Mouse (Mus musculus): ENCODE data around the gene Ddah2. TPM values are rescaled to one million over a fixed set of nuclear protein-coding genes. Genes with fewer than 3 reads are reported as not detected.

Gene Ddah2
- total and polyA plus RNA-seq, 2 experiments from 2014 or later, result 97.1 to 128 TPM

GRCm38 (mm10) chr17:35023221-35023620 lies 35.6 kb upstream of the Ddah2 start:
- Histone ChIP-seq H3K36me3 (replicated peaks; ENCODE audit: control insufficient read depth, insufficient read depth, low read length) (no peaks in the 10 kb centered on the region), H3K4me1 (ENCODE audit: control insufficient read depth, insufficient read depth) (no peaks in the 10 kb centered on the region; the same call in 1 of the 2 replicates), H3K4me3 (ENCODE audit: low read depth, low read length) (no peak overlapping the region), H3K9ac (replicated peaks; ENCODE audit: low read depth, low read length) (no peak overlapping the region), H3K27me3 (ENCODE audit: control insufficient read depth, insufficient read depth, low read length) (0 out of 2 replicates have a peak, but pooled peaks cover 3% of the 10 kb centered on the region), H3K4me2 (ENCODE audit: low read depth, low read length) (no peak overlapping the region), H3K27ac (ENCODE audit: low read depth) (no peak overlapping the region; the same call in 1 of the 2 replicates), H3K9me3 (replicated peaks; ENCODE audit: control insufficient read depth, low read length) (no peaks in the 10 kb centered on the region)
- TF ChIP-seq EP300 (IDR thresholded peaks at IDR 0.05; ENCODE audit: low read depth) (no peak), CTCF (IDR thresholded peaks at IDR 0.05; ENCODE audit: low read depth) (no peak)
- DNase-seq (ENCODE audit: low spot score), result no peak
- WGBS, result 82% methylated on average over 5 of the region's 5 CpGs
- ATAC-seq (ENCODE audit: insufficient read depth, low read depth), result no peak

GRCm38 (mm10) chr17:35023756-35024155 lies 35.1 kb upstream of the Ddah2 start:
- Histone ChIP-seq H3K4me2 (ENCODE audit: low read depth, low read length) (no peak overlapping the region), H3K36me3 (replicated peaks; ENCODE audit: control insufficient read depth, insufficient read depth, low read length) (no peaks in the 10 kb centered on the region), H3K4me3 (ENCODE audit: low read depth, low read length) (no peak overlapping the region), H3K27me3 (ENCODE audit: control insufficient read depth, insufficient read depth, low read length) (0 out of 2 replicates have a peak, but pooled peaks cover 3% of the 10 kb centered on the region), H3K4me1 (ENCODE audit: control insufficient read depth, insufficient read depth) (no peaks in the 10 kb centered on the region; the same call in 1 of the 2 replicates), H3K9ac (replicated peaks; ENCODE audit: low read depth, low read length) (no peak overlapping the region), H3K9me3 (replicated peaks; ENCODE audit: control insufficient read depth, low read length) (no peaks in the 10 kb centered on the region), H3K27ac (ENCODE audit: low read depth) (no peak overlapping the region)
- TF ChIP-seq EP300 (IDR thresholded peaks at IDR 0.05; ENCODE audit: low read depth) (no peak), CTCF (IDR thresholded peaks at IDR 0.05; ENCODE audit: low read depth) (no peak)
- WGBS, result 64% methylated on average over 4 of the region's 4 CpGs
- DNase-seq (ENCODE audit: low spot score) (no peak), ATAC-seq (ENCODE audit: insufficient read depth, low read depth) (no peak)

- TF ChIP-seq CTCF (IDR thresholded peaks at IDR 0.05; ENCODE audit: low read depth), result no peak
- no peak for TF ChIP-seq EP300 (IDR thresholded peaks at IDR 0.05; ENCODE audit: low read depth)
- Histone ChIP-seq H3K9ac (replicated peaks; ENCODE audit: low read depth, low read length) (no peak overlapping the region), H3K36me3 (replicated peaks; ENCODE audit: control insufficient read depth, insufficient read depth, low read length) (no peaks in the 10 kb centered on the region), H3K27ac (ENCODE audit: low read depth) (no peak overlapping the region), H3K4me2 (ENCODE audit: low read depth, low read length) (no peak overlapping the region), H3K27me3 (ENCODE audit: control insufficient read depth, insufficient read depth, low read length) (0 out of 2 replicates have a peak, but pooled peaks cover 3% of the 10 kb centered on the region), H3K4me1 (ENCODE audit: control insufficient read depth, insufficient read depth) (no peaks in the 10 kb centered on the region; the same call in 1 of the 2 replicates), H3K9me3 (replicated peaks; ENCODE audit: control insufficient read depth, low read length) (no peaks in the 10 kb centered on the region), H3K4me3 (ENCODE audit: low read depth, low read length) (no peak overlapping the region)
- 54% methylated on average over 8 of the region's 13 CpGs for WGBS
- DNase-seq (ENCODE audit: low spot score) (no peak), ATAC-seq (ENCODE audit: insufficient read depth, low read depth) (no peak)
Measured at GRCm38 (mm10) chr17:35024261-35024660, 34.6 kb upstream of the Ddah2 start.

- H3K27ac ChIP-seq (ENCODE audit: low read depth), result no peak overlapping the region
- DNase-seq (ENCODE audit: low spot score) (no peak), ATAC-seq (ENCODE audit: insufficient read depth, low read depth) (no peak)
- no peak overlapping the region for H3K4me3 ChIP-seq (ENCODE audit: low read depth, low read length)
- H3K9ac ChIP-seq (replicated peaks; ENCODE audit: low read depth, low read length), result no peak overlapping the region
- H3K36me3 ChIP-seq (replicated peaks; ENCODE audit: control insufficient read depth, insufficient read depth, low read length), result no peaks in the 10 kb centered on the region
- H3K4me2 ChIP-seq (ENCODE audit: low read depth, low read length), result no peak overlapping the region
- 57% methylated on average over 7 of the region's 10 CpGs for WGBS
- 0 out of 2 replicates have a peak, but pooled peaks cover 3% of the 10 kb centered on the region for H3K27me3 ChIP-seq (ENCODE audit: control insufficient read depth, insufficient read depth, low read length)
- no peak for TF ChIP-seq CTCF (IDR thresholded peaks at IDR 0.05; ENCODE audit: low read depth)
- no peak for TF ChIP-seq EP300 (IDR thresholded peaks at IDR 0.05; ENCODE audit: low read depth)
- H3K9me3 ChIP-seq (replicated peaks; ENCODE audit: control insufficient read depth, low read length), result no peaks in the 10 kb centered on the region
- H3K4me1 ChIP-seq (ENCODE audit: control insufficient read depth, insufficient read depth), result no peaks in the 10 kb centered on the region; the same call in 1 of the 2 replicates
Measured at GRCm38 (mm10) chr17:35024691-35025488, 33.9 kb upstream of the Ddah2 start.

- no peak overlapping the region for H3K27ac ChIP-seq (ENCODE audit: low read depth)
- DNase-seq (ENCODE audit: low spot score) (no peak), ATAC-seq (ENCODE audit: insufficient read depth, low read depth) (no peak)
- TF ChIP-seq CTCF (IDR thresholded peaks at IDR 0.05; ENCODE audit: low read depth), result no peak
- TF ChIP-seq EP300 (IDR thresholded peaks at IDR 0.05; ENCODE audit: low read depth), result no peak
- no peaks in the 10 kb centered on the region; the same call in 1 of the 2 replicates for H3K4me1 ChIP-seq (ENCODE audit: control insufficient read depth, insufficient read depth)
- no peak overlapping the region for H3K9ac ChIP-seq (replicated peaks; ENCODE audit: low read depth, low read length)
- no peak overlapping the region for H3K4me3 ChIP-seq (ENCODE audit: low read depth, low read length)
- no peaks in the 10 kb centered on the region for H3K36me3 ChIP-seq (replicated peaks; ENCODE audit: control insufficient read depth, insufficient read depth, low read length)
- no peaks in the 10 kb centered on the region for H3K9me3 ChIP-seq (replicated peaks; ENCODE audit: control insufficient read depth, low read length)
- H3K4me2 ChIP-seq (ENCODE audit: low read depth, low read length), result no peak overlapping the region
- H3K27me3 ChIP-seq (ENCODE audit: control insufficient read depth, insufficient read depth, low read length), result 0 out of 2 replicates have a peak, but pooled peaks cover 3% of the 10 kb centered on the region
- 81% methylated on average over 5 of the region's 5 CpGs for WGBS
Measured at GRCm38 (mm10) chr17:35026206-35026605, 32.6 kb upstream of the Ddah2 start.

All from heart, postnatal 0 days (tissue).